Mouse (Mus musculus) left cerebral cortex, adult 2 months (tissue): ENCODE data around the gene Tex19.2. TPM values are rescaled to one million over a fixed set of nuclear protein-coding genes. Genes with fewer than 3 reads are reported as not detected.

Experiments used
- DNase-seq, 2 experiments: peaks; one replicate each; pipeline ENCODE4 v3.0.0; 2021 to 2022; ENCODE audit warnings: low spot score in 2 of 2, mixed read lengths in 1 of 2; ENCODE audit errors: extremely low spot score in 1 of 2
- H3K27ac ChIP-seq: fragments of 200-600 bp; 2 replicates; pipeline ENCODE4 v1.8.1; 2022
- H3K4me3 ChIP-seq: fragments of 200-600 bp; 2 replicates; pipeline ENCODE4 v1.8.1; 2022
- CTCF ChIP-seq: fragments of 200-600 bp; IDR thresholded peaks from 2 replicates; pipeline ENCODE4 v1.8.1; 2022; ENCODE audit warnings: antibody characterized with exemption, mild to moderate bottlenecking, moderate library complexity
- intact Hi-C: fragments of 180-260 bp; cut with DNase I; formaldehyde crosslinking; loops from one replicate; pipeline ENCODE4 v1.15.1; 2025
- total RNA-seq, 2 experiments: library from RNA; stranded (reverse); gene quantifications; 2 replicates each; pipeline ENCODE4 v1.2.3; 2021

Tex19.2 gene
- total RNA-seq, 2 experiments from 2014 or later, result not detected

DNA sequence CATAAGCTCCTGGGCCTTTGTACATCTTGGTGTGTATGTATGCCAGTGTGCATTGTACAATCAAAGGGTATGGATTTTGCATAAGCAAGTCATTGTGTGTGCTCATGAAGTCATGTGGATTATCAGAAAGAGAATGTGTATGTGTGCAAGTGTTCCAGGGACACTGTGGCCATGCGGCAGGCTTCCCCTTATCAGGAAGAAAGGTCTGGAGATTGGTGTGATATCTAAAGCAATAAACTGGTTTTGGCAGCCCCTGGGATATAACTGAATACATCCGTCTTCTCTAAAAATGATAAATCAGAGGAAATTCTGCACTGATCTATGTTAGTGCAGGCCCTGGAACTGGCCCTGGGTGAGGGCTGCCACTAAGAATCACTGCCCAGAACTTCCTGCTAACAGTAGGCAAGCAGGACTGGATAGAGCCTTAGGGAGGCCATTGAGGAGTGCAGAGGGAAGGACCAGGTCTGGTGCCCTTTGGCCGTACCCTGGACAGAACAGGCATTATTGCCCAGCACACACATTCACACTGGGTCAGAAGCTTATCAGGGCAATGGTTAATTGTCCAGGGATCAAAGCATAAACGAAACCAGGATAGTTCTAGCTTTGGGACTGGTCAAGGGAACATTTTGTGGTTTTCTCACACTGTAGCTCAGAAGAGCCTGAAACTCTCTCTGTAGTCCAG is 17.2 kb downstream of the Tex19.2 start:
- intact Hi-C loops, result no loop called here
- H3K4me3 ChIP-seq, result no peak overlapping the region
- no peak for TF ChIP-seq CTCF
- no peak overlapping the region for H3K27ac ChIP-seq
- DNase-seq, result no peak

DNA sequence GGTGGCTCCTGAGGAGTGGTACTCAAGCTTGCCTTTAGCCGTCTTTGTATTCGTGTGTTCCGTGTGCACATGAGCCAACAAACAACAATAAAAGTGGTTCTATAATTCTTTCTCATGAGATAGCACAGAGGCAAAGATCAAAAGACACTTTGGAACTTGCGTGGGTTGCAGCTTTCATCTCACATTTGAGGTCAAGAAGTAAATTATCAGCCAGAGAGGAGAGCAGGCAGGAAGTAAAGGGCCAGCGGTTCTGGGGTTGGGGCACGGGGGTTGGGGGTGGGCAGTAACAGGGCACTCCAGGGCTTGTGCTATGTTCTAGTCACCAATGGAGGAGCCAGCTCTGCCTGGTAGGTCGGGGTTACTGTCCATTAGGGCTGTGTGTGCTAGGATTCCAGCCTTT is 17.8 kb downstream of the Tex19.2 start:
- no peak for DNase-seq
- no peak for TF ChIP-seq CTCF
- no peak overlapping the region for H3K27ac ChIP-seq
- intact Hi-C loops, result no loop called here
- no peak overlapping the region for H3K4me3 ChIP-seq

DNA sequence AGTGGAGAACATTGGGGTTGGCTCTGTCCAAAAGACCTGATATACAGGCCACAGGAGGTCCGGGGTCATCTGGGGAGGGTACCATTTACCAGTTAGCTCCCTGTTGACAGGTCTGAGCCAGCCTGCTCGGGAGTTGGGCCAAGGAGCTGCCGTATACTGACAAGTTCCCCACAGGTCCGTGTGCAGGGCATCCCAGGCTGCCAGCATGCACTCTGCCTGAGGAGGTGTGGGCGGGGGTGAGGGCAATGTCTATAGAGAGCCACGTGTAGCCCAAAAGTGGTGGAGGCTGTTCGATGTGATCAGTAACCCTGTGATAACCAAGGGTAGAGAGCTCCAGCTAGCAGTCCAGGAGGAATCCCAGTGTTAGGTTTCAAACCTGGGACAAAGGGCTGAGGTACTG is 18.7 kb downstream of the Tex19.2 start:
- Histone ChIP-seq H3K4me3 (no peak overlapping the region), H3K27ac (no peak overlapping the region)
- TF ChIP-seq CTCF, result no peak
- intact Hi-C loops, result no loop called here
- DNase-seq, result no peak

DNA sequence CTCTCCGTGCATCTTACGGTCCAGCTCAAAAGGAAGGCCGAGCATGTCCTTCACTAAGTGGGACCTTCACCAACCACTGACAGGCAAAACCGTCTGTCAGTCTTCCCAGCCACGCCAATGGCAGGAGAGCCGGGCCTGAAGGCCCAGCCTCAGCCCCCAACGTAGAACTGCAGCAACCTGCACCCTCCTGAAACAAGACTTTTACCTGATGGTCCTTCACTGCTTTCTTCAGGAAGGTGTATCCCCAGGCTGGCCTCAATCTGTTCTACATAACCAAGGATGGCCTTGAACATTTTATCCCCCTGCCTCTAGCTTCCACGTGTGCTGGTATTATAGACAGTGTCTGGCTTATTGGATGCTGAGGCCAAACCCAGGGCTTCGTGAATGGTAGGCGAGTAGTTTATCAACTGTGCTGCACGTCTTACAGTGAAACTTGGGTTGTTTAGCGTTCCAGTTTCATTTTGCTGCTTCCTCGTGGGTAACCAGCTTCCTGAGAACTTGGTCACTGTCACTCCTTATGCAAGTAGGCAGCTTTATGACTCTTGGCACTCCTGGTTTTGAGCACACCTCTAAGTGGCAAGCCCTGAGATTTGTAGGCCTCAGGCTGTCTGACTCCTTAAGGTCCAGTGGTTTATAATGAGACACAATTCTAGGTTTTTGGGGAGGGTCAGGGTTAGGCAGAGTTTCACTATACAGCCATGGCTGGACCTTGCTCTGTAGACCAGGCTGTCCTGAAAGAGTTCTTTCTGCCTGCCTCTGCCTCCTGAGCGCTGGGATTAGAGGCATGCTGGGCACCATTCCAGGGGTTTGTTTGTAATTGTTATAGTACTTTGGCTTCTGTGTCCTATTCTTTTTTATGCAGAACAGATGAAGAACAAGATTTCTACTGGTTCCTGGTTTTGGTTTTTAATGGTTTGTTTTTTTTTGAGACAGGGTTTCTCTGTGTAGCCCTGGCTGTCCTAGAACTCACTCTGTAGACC is 25.6 kb downstream of the Tex19.2 start:
- no peak overlapping the region for H3K4me3 ChIP-seq
- H3K27ac ChIP-seq, result no peak overlapping the region
- TF ChIP-seq CTCF, result no peak
- no peak for DNase-seq
- intact Hi-C loops, result no loop called here

DNA sequence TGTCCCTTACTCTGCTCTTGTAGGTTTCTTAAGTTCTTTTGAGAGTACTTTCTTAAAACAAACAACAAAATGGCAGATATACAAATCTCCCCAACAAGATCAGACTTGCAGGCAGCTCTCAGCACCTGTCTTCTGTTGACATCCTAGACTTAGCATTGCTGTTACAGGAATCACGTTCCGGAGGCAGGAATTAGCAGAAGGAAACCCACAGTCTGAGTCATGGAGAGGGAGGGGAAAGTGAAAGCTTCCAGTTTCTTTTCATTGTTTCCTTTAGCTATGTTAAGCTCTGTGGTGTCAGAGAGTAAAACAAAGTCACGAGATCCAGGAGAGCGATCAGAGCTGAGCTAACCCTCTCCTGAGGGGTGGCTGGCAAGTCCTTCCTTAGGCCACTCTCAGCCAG is 27.5 kb downstream of the Tex19.2 start:
- no peak for TF ChIP-seq CTCF
- intact Hi-C loops, result no loop called here
- Histone ChIP-seq H3K27ac (no peak overlapping the region), H3K4me3 (no peak overlapping the region)
- DNase-seq, result no peak

DNA sequence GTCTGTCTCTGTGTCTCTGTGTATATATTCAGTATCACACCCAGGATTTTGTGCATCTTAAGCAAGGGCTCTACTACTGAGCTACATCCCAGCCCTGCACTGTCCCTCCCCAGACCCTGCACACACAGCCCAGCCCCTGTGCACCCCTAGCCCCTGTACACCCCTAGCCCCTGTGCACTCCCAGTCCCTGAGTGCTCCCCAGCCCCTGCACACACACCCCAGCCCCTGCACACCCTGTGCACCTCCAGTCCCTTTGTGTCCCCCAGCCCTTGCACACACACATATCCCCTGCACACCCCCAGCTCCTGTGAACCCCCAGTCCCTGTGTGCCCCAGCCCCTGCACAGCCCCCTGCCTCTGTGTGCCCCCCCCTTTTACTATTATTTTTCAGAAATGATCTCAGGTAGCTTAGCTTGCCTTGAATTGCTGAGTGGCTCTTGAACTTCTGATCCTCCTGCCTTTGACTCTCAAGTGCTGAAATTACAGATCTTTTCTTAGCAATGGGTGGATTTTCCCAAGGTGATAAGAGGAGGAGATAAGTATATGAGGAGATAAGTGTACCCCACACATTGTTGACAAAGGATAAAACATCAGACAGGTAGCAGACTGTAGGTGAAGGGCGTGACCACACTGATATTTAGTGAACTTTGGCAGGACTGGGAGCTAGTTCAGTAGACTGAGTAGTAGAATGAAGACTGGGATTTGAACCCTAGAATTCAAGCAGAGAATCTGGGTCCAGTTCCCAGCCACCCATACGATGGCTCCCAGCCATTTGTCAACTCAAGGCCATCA is 28.5 kb downstream of the Tex19.2 start:
- no peak overlapping the region for H3K4me3 ChIP-seq
- TF ChIP-seq CTCF, result no peak
- H3K27ac ChIP-seq, result no peak overlapping the region
- no peak for DNase-seq
- intact Hi-C loops, result no loop called here

DNA sequence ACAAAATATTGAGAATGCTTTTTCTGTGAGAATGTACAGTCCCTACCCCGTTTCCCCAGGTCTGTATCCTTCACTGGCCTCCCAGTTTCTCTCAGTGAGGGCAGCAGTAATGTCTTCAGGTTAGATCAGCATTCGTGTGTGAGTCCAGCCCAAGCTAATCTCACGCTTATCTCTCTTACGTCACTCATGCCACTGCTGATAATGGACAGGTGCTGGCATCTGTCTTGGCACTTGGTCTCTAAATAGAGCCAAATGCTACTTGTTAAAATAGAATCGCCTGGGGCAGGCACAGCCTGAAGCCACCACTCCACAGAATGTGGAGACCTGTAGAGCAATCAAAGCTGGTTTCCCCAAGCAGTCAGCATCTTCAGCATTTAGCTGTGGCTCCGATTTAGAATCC is 29.5 kb downstream of the Tex19.2 start:
- intact Hi-C loops, result no loop called here
- DNase-seq, result no peak
- Histone ChIP-seq H3K4me3 (no peak overlapping the region), H3K27ac (no peak overlapping the region)
- no peak for TF ChIP-seq CTCF

DNA sequence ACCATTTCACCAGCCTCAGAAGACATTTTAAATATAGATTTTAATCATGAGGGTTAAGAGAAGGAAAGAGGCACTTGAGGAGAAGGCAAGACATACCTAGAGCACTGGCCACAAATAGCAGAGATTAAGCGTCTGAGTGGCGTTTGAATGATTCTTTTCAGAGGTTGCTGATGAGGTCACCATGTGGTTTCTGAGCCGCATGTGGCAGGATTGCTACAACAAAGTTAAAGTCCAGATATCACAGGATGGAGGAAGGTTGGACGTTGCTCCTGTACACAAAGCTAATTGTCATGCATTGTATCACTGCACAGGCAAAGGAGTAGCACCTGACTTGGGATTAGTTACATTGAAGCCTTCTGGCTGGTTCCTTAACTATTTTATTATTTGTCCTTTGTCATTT is 32.2 kb downstream of the Tex19.2 start:
- no peak for DNase-seq
- Histone ChIP-seq H3K4me3 (no peak overlapping the region), H3K27ac (no peak overlapping the region)
- intact Hi-C loops, result no loop called here
- no peak for TF ChIP-seq CTCF

DNA sequence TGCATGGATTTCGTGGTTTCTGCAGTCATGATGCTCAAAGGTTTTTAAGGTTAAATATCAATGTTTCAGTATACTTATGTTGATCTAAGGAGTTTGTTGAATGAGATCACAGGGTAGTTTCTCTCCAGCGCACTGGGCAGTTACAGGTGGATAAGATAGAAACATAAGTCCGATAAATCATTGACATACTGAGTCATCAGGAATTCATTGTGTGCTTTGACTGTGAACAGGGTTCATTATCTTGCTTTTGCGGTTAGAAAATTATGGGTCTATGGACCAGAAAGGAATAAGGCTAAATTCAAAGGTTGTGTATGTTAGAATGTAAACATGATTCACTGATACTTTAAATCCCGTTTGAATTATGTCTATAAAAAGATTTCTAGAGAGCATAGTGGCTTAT is 33.3 kb downstream of the Tex19.2 start:
- TF ChIP-seq CTCF, result no peak
- no peak overlapping the region for H3K4me3 ChIP-seq
- no peak for DNase-seq
- intact Hi-C loops, result no loop called here
- no peak overlapping the region for H3K27ac ChIP-seq

DNA sequence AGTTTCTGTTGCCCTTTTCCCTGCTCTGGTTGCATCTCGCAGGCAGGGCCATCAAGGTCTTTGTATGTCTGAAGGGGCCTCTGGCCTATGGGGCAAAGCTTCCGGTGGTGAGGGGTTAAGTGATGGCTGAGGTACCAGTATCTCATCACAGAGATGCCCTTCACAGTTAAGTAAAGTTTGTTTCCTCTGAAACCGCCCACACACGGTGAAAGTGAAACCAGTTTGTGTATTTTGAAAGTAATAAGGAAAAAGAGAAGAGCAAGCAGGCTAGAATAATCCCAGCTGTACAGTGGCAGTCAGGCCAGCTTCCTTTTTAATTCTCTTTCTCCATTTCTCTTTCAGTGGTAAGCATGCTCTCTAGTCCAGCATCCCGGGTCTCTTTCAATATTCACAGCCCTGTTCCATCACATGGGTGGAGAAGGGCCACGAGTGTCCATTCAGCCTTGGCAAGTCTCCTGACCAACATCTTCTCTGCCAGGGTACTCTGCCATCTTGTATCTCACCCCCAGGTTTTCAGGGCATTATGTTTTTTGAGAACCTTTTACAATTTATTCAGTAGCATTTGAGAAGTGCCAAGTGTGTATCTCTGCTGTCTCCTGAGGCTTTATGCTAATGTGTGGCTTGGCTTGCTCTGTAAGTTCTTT is 35.5 kb downstream of the Tex19.2 start:
- H3K4me3 ChIP-seq, result no peak overlapping the region
- TF ChIP-seq CTCF, result no peak
- intact Hi-C loops, result no loop called here
- no peak overlapping the region for H3K27ac ChIP-seq
- no peak for DNase-seq

DNA sequence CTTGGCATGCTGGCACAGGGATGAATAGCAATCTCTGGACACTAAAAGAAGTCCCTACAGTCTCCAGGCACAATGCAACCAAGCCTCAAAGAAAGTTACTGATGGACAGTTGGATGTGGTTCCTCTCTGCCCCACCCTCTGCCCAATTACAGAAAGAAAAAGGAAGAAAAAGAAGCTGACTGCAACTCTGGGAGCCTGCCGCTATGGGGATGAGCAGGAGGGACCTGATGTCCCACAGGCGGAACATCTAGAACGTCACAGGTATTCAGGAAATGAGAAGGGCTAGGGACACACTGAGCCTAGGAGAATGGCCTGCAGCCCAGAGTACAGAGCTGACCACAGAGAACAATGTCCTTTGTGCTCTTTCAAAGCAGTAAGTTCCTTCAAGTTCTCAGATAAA is 36.2 kb downstream of the Tex19.2 start:
- H3K27ac ChIP-seq, result no peak overlapping the region
- H3K4me3 ChIP-seq, result no peak overlapping the region
- no peak for TF ChIP-seq CTCF

More for the DNA sequence above, 36.2 kb downstream of the Tex19.2 start:
- no peak for DNase-seq
- intact Hi-C loops, result no loop called here
